Mouse (Mus musculus): ENCODE measurements at regions not wholly inside any gene's neighbourhood (a gene's known extent, or its start where the extent isn't known, plus 50 kb on each side); places are given as distances from the start of the nearest gene placed in this dataset.

DNA sequence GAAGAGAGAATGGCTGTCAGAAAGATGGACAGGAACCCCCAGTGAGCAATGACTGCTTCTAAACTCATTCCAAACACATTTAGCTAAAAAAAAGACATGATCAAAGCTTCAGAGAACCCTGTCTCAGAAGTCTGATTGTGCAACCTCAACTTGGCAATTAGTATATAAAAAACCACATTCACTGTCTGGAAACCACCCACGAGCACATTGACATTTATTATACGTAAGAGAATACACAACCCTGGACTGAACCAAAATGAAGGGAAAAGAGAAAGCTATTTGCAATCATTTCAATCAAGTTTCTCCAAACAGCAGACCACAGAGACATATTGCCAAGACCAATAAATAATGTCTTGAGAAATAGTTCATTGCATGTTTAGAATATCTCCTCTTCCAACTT, 820.7 kb upstream of the Adgrl2 start:
- no peak for DNase-seq

DNA sequence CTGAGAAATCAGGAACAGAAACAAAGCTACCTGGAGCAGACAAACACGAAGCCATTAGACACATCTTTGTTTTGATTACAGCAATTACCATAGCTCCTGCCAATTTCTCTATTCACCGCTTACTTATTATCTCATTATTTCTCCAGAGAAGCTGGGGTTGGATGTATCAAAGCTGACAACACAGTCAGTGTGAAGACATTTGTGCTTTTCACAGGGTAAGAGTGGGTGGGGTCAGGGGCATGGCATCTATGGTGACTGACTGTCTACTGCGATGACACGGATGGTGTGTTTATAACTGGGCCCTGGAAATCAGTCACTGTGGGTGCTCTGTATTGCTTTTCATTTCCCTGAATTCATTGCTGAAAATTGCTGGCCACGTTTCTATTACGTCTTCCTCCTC, 815.0 kb upstream of the Adgrl2 start:
- DNase-seq: no peak

DNA sequence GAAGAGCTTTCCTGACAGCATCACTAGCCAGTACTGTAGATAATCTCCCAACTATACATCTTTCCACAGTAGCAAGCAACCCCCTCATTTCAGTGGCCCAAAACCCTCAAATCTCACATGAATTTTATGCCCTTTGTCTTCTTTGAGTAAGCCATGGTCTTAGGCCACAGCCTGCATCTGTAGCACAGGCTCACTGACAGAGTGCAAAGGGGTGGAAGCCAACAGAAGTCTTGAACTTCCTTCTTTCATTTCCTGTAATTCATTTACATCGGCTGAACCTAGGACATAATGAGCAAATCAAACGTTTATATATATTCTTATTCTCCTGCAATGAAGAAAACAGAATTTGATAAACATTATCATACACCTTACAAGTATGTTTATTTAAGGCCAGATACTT, 805.8 kb upstream of the Adgrl2 start:
- DNase-seq: no peak

DNA sequence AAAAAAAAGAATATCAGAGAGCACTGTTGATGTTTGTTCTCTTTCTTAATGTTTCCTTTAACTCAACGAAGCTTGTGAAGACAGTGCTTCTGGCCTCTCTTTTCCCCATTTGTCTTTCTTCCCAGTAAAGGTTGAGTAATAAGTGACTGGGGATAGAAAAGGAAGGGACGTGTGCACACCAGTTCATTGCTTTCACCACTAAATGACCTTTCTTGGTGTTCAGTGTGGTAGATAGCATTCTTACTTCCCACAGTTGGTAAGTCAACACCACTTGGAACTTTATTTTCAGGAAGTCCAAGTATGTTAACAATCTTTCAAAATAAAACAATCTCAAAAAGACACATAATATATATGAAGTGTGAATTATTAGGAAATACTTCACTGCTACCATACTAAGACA, 801.2 kb upstream of the Adgrl2 start:
- DNase-seq: no peak

DNA sequence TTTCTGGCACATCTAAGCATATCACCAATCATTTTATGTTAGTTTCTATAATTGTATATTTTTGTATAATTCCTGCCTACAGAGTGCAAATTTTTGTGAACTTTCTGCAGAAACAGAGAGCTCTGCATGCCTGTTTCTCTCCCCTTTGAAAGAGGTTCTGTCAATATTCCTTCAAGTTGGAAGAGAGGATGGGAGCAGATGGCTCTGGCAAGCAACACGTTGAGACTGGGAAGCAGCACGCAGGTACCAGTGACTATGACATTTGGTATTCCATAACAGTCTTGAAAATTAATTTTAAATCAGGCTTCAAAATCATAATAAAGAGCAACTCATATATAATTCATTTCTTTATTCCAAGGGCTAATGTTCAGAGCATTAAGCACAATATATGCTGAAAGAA, 795.7 kb upstream of the Adgrl2 start:
- no peak for DNase-seq

DNA sequence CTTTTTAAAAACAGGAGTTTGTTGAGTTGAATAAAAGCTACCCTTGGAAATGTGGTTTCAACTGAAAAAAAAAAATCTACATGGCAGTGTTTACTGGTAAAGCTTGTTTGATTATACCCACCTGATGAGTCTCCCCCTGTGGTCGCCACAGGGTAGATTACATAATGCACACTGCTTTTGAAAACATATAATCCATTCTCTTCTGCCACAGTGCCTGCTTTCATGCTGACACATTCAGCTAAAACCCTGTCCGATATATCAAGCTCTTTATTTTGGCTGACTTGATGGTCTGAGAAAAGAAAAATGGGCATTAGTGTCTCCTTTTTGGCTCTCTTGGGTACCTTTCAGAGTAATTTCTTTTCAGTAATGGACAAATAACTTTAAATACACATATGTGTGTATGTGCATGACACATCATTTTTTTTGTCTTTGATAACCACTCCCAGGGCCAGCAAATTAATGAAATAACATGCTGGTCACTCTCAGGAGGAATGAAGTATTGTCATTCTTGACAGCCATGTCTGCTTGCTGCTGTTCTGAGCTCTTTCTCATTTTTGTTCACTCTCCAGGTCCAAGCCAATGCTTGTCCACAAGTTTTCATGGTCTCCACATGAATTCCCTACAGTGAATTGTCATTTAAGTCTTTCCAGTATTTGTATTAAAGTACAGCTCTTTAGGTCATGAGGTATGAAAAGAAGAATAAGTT, 793.7 kb upstream of the Adgrl2 start:
- no peak for DNase-seq

DNA sequence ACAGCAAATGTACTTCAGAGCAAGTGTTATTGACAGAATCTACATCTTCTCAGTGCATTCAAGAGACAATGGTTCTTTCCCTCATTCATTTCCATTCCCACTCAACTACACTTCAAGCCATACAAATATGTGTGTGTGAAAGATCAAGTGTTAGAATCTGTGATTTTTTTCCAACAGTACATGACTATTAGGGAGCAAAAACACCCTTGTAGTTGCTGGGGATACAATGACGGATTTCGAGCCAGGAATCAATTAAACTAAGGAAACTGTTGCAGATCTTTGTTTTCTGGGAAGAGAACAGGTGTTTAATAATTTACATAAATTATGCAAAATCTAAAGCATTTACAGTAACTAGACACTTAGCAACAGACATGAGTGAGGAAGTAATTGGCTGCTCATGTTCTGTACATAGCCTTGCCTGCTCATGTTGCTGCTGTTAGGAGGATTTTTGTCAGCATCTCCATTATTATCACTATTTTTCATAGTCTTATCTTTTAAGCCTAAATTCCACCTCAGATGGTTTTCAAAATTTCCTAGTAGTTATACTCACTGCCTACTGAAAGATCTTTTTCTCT, 777.6 kb upstream of the Adgrl2 start:
- DNase-seq: no peak

DNA sequence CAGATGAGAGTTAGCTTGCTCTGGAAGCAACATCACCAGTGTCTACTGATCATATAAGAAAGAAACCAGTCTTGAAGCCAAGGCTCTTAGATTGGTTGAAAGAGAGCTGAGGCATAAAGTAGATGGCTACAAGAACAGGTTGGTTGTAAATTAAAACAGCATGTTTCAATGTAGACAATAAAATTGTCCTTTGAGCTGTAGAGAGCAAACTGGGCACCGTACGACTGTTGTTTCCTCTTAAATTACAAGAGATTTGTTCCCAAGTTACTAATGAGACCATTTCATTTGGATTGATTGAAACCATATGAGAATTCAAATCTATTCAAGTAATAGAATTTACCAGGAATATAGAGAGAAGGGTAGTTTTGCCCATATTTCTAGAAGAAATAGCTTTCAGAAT, 770.9 kb upstream of the Adgrl2 start:
- no peak for DNase-seq

DNA sequence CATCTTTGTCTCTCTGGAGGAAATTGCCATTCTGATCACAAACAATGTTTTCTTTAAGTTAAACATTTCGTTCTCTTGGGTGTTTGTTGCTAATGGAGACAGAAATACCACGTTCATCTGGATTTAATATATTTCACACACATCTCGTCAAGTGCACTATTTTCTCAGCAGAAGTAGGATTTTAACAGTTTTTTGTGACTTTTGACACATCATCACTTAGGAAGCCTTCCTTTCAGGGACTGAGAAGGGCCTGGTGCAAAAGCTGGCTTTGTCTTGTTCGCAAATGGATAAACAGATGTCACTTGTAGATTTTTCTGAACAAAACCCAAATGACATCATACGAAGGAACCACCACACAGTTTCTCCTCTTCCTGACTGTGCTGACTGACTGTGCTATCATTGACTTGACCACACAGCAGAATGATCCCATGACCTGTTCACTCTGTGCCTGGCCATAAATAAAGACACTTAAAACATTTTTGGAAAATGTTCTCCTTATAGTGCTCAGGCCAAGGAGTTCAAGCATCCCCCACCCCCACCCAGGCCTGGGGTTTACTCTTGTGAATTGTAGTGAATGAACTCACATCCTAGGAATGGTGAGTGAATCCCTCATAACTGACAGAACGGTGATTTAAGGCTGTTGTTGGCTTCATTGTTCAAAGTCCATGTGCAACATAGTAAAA, 767.7 kb upstream of the Adgrl2 start:
- no peak for DNase-seq

DNA sequence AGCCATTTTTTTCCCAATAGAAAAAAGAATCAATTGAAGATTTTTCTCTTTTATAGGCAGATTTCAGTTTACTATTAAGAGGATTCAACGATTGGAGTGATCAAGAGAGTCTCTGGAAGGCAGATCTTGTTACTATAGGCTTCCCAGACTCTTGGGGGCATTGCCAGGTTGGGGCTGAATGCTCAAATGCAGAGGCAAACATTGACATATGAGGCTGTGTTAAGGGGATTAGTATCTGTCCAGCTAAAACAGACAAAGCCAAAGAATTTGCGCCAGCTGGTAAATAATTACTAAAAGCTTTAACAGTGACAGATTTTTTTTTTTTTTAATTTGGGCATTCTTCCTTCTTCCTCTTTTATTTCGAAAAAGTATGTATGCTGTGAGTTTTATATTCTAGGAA, 745.7 kb upstream of the Adgrl2 start:
- no peak for DNase-seq

DNA sequence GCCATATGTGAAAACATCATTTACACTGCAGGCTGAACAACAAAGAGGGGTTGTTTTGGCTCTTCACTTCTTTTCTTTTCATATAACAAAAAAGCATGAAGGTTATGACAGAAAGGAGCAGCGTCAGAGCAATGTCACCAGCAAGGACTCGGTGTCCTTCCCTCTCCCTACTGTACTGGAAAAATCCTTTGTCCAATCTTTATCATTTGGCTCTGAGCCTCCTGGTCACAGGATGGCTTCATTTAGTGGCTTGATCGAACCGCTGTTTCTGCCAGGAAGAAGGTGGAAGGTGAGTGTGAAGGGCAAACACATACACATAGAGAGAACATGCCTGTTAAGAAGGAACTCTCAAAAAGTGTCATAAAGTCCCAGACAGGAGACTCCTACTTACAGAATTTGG, 735.9 kb upstream of the Adgrl2 start:
- DNase-seq: no peak

DNA sequence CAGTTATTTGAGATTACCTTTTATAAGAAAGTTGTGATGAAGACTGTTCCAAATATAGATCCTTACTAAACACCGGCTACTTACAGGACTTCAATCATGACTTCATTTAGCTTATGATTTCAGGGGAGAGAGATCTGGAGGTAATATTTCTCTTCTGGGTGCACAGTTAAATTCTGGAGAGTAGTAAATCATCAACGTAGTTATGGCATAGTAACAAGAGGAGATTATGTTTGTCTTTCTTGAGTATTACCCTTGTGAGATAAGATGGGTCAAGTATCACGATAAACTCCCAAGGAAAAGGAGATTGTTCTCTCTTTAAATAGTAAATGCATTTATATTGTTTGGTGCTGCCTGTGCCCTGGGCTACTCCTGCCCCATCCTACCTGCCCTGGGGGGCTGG, 734.5 kb upstream of the Adgrl2 start:
- DNase-seq: no peak

DNA sequence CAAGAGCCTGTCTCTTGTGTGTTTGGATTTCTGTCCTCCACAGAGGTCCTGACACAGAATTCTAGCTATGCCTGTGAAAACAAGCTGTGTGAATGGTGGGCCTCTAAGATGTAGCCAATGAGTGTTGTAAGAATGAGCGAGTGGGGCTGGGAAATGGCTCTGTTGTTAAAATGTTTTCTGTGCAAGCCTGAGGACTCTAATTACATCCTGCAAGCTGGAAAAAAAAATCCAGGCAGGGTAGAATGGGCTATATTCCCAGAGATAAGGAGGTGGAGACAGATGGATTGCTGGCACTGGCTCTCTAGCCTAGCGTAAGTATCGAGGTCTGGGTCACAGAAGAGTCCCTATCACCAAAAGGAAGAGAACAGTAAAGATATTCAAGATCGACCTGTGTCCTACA, 731.5 kb upstream of the Adgrl2 start:
- DNase-seq: no peak

DNA sequence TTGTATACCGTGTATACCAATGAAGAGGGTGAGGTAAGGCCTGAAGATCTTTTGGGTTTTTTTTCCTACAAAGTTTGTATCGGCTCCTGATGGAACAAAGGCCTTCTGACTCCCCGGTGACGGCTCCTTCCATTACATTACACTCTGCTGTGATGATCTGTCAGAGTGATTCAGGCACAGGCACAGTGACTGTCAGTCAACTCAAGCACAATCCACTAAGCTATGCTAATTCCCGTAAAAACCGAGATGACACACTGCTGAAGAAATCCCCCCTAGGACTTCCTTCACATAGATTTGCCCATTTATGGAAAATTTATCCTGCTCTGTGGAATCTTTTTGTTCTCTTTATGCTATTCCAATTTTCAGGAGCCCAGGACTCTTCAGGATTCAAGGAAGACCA, 730.0 kb upstream of the Adgrl2 start:
- DNase-seq: no peak

DNA sequence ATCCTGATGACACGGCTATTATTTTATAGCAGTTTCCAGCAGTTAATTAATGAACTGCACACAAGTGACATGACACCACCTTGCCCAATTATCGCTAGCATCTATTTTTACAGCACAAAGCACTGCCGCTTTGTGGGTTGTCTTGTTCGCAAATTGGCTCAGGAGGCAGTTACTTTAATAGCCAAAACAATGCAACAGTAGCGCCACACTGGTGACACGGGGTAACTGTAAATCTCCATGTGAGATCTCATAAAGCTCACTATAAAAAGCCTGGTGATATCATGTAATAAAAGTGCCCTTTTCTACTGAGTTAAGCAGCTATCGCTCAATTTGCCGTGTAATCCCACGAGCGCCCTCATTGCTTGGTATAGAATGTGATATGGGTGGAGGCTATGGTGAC, 715.4 kb upstream of the Adgrl2 start:
- no peak for DNase-seq

DNA sequence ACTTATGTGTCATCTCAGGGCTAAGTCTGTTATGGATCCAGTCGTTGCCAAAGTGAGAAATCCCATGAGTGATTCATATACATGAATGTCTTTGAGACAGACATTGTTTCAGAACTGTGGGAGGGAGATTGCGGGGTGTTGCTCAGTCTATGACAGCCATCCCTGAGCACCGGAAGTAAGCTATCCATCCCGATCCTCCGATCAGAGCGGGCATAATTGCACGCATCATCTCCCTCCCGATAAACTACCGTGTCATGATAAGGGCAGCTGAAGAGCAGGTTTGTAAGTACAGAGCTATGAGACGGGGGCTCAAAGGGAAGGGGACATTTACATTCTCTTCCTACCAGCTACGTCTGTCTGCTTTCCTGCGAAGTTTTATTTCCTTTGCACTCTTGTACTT, 715.0 kb upstream of the Adgrl2 start:
- DNase-seq: no peak

DNA sequence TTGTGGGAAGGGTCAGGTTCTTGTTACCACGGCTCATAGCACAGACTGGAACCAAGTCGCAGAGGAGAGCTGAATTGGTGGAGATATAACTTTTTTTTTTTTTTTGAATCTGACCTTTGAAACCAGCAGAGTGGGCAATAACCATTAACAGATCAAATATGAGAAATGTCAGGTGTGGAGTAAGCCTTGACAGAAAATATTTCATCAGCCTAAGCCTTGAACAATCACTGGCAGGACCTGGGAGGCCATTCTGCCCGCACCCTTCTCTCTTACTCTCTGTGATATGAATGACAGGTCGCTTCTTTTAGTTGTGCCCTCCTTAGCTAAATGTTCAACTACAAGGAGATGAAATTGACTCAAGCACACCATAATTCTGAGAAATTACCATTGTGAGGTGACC, 714.1 kb upstream of the Adgrl2 start:
- DNase-seq: no peak

DNA sequence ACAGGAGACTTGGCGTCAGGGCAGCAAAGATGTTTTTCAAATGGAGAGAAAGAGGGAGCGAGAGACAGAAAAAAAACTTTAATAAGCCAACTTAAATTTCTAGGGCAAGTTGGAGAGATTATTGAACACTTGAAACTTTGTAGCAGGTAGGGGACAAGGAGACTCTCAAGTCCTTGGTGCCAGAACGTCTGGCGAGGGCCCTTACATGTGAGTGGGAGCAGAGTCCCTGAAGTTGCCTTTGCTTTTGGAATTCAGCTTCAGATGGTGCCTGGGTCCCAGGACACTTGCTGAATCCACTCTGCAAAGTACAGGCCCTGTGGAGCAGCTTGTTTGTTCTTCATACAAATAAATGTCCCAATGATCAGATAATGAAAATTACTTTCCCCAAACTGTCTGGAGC, 693.2 kb upstream of the Adgrl2 start:
- no peak for DNase-seq

DNA sequence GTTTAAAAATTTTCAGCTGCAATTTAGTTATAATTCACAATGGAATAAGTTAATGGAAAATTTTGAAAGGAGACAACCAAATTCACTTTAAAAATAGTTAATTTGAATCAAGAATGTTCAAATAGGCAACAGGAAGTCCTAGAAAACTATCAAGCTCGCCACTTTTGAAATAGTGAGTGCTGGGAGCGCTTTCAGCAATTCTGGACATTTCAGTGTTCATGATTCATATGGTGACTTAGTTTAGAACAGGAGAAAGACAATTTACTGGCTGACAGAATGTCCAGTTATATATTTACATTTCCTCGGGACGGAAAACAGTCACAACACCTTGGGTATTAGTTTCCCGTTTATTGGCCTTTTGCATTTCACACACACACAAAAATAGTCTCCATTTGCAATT, 691.9 kb upstream of the Adgrl2 start:
- DNase-seq: no peak

DNA sequence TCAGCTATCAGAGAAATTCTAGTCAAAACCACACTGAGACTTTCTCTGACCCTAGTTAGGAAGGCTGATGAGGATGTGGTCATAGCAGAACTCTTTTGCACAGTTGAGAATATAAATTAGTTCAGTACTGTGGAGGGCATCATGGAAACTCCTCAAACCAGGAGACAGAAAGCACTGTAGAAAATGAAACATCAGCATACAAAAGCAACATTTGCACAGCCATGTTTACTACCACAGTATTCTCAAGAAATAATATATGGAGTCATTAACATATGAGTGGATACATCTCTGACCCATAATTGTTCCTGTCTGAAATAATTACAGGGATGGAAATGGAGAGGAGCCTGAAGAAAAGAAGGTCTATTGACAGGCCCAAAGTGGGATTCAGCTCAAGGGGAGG, 683.6 kb upstream of the Adgrl2 start:
- DNase-seq: no peak

DNA sequence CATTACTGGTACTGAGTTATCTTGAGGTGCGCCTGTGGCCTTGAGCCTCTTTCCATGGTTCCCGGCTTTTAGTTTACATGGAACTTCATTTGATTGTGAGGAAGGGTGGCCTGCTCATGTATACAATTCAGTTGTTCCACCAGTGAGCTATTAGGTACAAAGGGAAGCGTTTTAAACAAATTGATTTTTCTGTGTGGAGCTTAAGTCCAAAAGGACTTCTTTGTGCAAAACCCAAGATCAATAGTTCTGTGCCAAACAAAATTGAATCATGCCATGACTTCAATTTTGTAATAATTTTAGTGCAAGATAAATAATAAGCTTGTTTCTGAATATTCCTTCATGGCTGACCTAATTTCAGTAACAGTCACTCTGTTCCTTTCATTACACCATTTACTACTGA, 674.3 kb upstream of the Adgrl2 start:
- DNase-seq: no peak

DNA sequence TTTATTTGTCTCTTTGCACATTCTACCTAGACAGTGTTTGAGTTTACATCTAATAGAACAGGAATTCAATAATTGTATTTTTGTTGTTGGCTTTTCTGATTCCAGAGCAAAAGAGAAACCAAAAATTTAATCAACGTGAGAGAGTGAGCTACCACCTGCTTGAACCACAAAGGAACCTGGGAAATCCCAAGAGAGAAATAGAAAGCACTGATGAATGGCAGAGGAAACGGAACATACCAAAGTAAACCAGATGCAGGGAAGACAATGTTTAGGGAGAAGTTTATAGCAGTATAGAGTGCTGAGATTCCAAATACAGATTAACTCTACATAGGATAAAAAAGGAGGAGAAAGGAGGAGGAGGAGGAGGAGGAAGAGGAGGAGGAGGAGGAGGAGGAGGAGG, 648.0 kb upstream of the Adgrl2 start:
- DNase-seq: no peak

DNA sequence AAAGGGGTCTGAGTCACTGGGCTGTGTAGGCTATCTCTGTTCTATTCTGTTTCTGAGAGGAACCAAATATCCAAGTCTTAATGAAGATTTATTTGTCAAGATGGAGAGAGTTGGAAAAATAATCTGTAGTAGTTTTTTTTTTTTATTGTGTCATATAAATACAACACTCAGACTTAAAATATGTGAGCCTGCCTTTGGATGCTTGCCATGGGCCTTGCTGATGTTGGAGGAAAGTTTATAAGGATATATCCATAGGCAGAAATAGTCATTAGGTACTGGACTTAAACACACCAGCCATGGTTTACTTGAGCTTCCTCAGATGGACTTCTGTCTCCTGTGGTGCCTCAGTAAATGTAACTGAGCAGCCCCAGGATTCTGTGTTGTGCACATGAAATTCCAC, 635.8 kb upstream of the Adgrl2 start:
- no peak for DNase-seq

DNA sequence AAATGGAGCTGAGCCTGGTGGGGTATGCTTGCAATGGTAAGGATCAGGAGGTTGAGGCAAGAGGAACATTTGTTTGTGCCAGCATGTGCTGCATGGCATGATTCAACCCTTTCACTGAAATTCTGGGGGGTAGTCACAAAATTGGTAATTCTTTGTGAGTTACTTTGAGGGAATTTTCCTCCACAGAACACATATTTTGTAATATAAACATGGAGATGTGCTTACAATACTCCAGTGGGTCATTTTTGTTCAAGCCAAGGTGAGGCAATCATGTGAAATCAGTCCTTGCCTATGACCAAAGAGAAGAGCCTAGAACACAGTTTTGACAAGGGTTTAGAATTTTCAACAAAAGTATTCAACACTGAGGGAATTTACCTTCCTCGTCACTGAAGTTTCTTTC, 635.1 kb upstream of the Adgrl2 start:
- no peak for DNase-seq
